Mouse (Mus musculus): ENCODE results near the gene Ucp3. TPM values are rescaled to one million over a fixed set of nuclear protein-coding genes. Genes with fewer than 3 reads are reported as not detected.

The Ucp3 gene
- total RNA-seq, 2 experiments from 2014 or later, result 72.3 to 103 TPM

DNA sequence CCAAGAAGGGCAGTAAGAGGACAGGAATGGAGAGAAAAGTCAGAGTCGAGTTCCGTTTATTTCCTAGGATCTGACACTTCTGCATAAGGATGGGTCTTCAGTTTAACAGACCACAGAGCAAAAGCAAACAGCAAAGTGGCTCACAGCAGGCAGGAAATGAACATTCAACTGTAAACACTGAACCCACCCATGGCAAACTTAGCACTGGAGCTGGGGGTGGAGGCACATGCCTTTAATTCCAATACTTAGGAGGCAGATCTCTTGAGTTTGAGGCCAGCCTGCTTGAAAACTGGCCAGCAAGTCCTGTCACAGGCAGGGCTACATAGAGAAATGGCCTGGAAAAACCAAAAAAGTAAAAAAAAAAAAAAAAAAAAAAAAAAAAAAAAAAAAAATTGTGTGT is 60.7 kb downstream of the Ucp3 start:
- intact Hi-C loops (cut with DNase I), result no loop called here

DNA sequence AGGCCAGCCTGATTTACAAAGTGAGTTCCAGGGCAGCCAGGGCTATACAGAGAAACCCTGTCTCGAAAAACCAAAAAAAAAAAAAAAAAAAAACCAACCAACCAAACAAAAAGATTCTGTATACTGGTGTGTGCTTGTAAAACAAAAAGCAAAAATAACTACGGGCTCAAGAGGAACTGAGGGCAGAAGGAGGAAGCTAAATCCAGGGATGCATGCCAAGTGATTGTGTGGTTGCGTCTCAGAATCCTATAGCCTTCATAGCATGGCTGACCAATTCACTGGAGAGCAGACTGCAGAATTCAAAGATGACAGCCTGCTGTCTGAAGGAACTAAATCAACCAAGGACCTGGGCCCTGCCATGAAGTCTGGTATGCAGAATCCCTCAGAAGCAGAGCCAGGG is 61.4 kb downstream of the Ucp3 start:
- DNase-seq, result no peak
- intact Hi-C loops (cut with DNase I), result no loop called here

More for the DNA sequence above, 60.7 kb downstream of the Ucp3 start:
- DNase-seq, result no peak

DNA sequence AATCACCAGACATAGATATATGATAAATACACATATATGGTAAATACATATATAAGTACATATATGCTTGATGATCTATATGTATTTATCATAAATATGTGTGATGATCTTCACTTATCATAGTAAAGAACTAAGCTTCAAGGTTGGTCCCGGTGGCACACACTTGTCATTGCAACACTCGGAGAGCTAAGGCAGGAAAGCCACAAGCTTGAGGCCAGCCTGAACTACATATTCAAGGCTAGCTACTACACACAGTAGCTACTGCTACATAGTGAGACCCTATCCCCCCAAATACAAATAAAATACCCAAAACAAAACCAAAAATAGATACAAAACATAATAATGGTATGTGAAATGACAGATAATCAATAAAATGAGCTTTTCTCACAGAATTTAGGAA is 63.0 kb downstream of the Ucp3 start:
- DNase-seq, result no peak
- intact Hi-C loops (cut with DNase I), result loop anchor here (5.0 kb wide), 1 partner anchor 46 kb away; no protein-coding TSS in a partner anchor

Other genes with a start within 250 kb of the Ucp3 start
- 1 to 10 TPM; 6.4 to 8.6 TPM for gene Pgm2l1, start 245.6 kb upstream of the Ucp3 start, total RNA-seq (2021)
- under 1 TPM; 0.27 to 0.58 TPM for gene P4ha3, start 187.5 kb upstream of the Ucp3 start, total RNA-seq (2021)
- gene C2cd3, start 100.8 kb upstream of the Ucp3 start, total RNA-seq (2021), result 1 to 10 TPM; 7.8 to 9.5 TPM
- gene Ppme1, start 100.7 kb upstream of the Ucp3 start, total RNA-seq (2021), result 10 to 100 TPM; 35.6 to 37.2 TPM
- gene Ucp2, start 20.3 kb downstream of the Ucp3 start, total RNA-seq (2021), result 100 to 1,000 TPM; 331 to 414 TPM
- gene Dnajb13, start 42.0 kb downstream of the Ucp3 start, total RNA-seq (2021), result not detected
- 10 to 100 TPM; 17.1 to 17.4 TPM for gene Coa4, start 64.1 kb downstream of the Ucp3 start, total RNA-seq (2021)
- 10 to 100 TPM; 65.6 to 68.0 TPM for gene Rab6a, start 134.4 kb downstream of the Ucp3 start, total RNA-seq (2021)
- 10 to 100 TPM; 66.3 to 73.0 TPM for gene Mrpl48, start 135.3 kb downstream of the Ucp3 start, total RNA-seq (2021)
- gene Plekhb1, start 189.4 kb downstream of the Ucp3 start, total RNA-seq (2021), result 1 to 10 TPM; 2.6 to 2.7 TPM
- 10 to 100 TPM; 38.8 to 44.7 TPM for gene Fam168a, start 233.6 kb downstream of the Ucp3 start, total RNA-seq (2021)